Mouse (Mus musculus): Measurements from ENCODE around the gene Siah1b. TPM values are rescaled to one million over a fixed set of nuclear protein-coding genes. Genes with fewer than 3 reads are reported as not detected.

Gene Siah1b
- polyA plus RNA-seq, 1 experiment = 5.6 TPM

- Histone ChIP-seq H3K4me3 (ENCODE audit: extremely low read depth, insufficient read depth, insufficient read length) (no peak overlapping the region), H3K27ac (ENCODE audit: insufficient read depth, low read length) (no peak overlapping the region), H3K36me3 (ENCODE audit: control insufficient read depth, insufficient read depth, low read length) (no peaks in the 10 kb centered on the region), H3K4me1 (ENCODE audit: control insufficient read depth, insufficient read depth, insufficient read length) (no peaks in the 10 kb centered on the region), H3K27me3 (ENCODE audit: control insufficient read depth, insufficient read depth, low read length) (no peaks in the 10 kb centered on the region)
- no peak for DNase-seq (ENCODE audit: low read depth in 1 of 2, low spot score in 2 of 2)
- TF ChIP-seq POLR2A (IDR thresholded peaks at IDR 0.05; ENCODE audit: low read depth, low read length) (no peak), CTCF (IDR thresholded peaks at IDR 0.05; ENCODE audit: extremely low read depth, insufficient read depth, insufficient read length, insufficient replicate concordance) (no peak)
- 85% methylated on average over 2 of the region's 2 CpGs for WGBS
These were observed 19.5 kb upstream of the Siah1b start for GRCm38 (mm10) chrX:164095838-164096237.

- H3K27ac ChIP-seq (ENCODE audit: insufficient read depth, low read length) = no peak overlapping the region
- TF ChIP-seq POLR2A (IDR thresholded peaks at IDR 0.05; ENCODE audit: low read depth, low read length) (no peak), CTCF (IDR thresholded peaks at IDR 0.05; ENCODE audit: extremely low read depth, insufficient read depth, insufficient read length, insufficient replicate concordance) (no peak)
- H3K4me3 ChIP-seq (ENCODE audit: extremely low read depth, insufficient read depth, insufficient read length) = no peak overlapping the region
- DNase-seq (ENCODE audit: low read depth in 1 of 2, low spot score in 2 of 2) = no peak
- WGBS = 77% methylated on average over 5 of the region's 5 CpGs
- H3K36me3 ChIP-seq (ENCODE audit: control insufficient read depth, insufficient read depth, low read length) = no peaks in the 10 kb centered on the region
- no peaks in the 10 kb centered on the region for H3K27me3 ChIP-seq (ENCODE audit: control insufficient read depth, insufficient read depth, low read length)
- no peaks in the 10 kb centered on the region for H3K4me1 ChIP-seq (ENCODE audit: control insufficient read depth, insufficient read depth, insufficient read length)
These were observed 17.1 kb upstream of the Siah1b start for GRCm38 (mm10) chrX:164093435-164093834.

DNA sequence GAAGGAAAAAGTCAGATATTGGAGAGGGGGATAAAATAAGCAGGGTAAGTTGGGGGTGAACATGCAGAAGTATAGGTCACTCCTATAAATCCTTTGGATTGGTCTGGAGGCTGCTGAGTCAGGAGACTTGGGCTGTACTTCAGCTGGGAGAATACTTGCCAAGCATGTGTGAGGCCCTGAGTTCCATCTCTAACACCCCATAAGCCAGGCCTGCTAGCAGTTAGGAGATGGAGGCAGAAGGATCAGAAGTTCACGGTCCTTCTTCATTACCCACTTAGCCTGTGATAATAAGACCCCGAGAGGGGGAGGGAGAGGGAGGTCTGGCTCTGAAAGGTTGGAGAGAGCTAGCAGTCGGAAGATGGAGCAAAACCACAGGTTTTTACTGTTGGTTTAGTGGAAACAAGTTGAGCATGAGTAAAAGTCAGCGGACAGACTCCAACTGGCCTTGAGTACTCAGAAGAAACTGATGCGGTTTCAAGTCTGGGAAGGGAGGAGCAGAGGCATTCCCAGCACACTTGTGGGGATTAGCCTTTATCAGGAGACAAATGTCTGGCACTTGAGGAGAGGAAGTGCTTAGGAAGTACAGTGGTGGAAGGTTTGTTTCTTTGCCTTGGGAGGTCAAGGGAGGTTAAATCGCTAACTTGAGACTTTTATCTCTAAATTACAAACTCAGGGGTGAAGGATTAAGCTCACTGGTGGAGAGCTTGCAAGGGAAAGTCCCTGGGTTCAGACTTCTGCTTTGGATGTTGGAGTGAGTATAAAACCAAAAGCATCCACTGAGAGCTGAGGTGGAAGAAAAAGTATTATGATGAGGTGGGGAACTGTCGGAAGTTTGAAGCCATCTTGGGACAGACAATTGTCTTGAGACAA, 16.2 kb upstream of the Siah1b start:
- DNase-seq (ENCODE audit: low read depth in 1 of 2, low spot score in 2 of 2) = no peak
- Histone ChIP-seq H3K4me1 (ENCODE audit: control insufficient read depth, insufficient read depth, insufficient read length) (no peaks in the 10 kb centered on the region), H3K4me3 (ENCODE audit: extremely low read depth, insufficient read depth, insufficient read length) (no peak overlapping the region), H3K27ac (ENCODE audit: insufficient read depth, low read length) (no peak overlapping the region), H3K36me3 (ENCODE audit: control insufficient read depth, insufficient read depth, low read length) (no peaks in the 10 kb centered on the region), H3K27me3 (ENCODE audit: control insufficient read depth, insufficient read depth, low read length) (no peaks in the 10 kb centered on the region)
- TF ChIP-seq POLR2A (IDR thresholded peaks at IDR 0.05; ENCODE audit: low read depth, low read length) (no peak), CTCF (IDR thresholded peaks at IDR 0.05; ENCODE audit: extremely low read depth, insufficient read depth, insufficient read length, insufficient replicate concordance) (no peak)
- WGBS = 64% methylated on average over 7 of the region's 7 CpGs

- no peak for DNase-seq (ENCODE audit: low read depth in 1 of 2, low spot score in 2 of 2)
- no peak overlapping the region for H3K4me3 ChIP-seq (ENCODE audit: extremely low read depth, insufficient read depth, insufficient read length)
- H3K36me3 ChIP-seq (ENCODE audit: control insufficient read depth, insufficient read depth, low read length) = no peaks in the 10 kb centered on the region
- H3K27ac ChIP-seq (ENCODE audit: insufficient read depth, low read length) = no peak overlapping the region
- TF ChIP-seq CTCF (IDR thresholded peaks at IDR 0.05; ENCODE audit: extremely low read depth, insufficient read depth, insufficient read length, insufficient replicate concordance) (no peak), POLR2A (IDR thresholded peaks at IDR 0.05; ENCODE audit: low read depth, low read length) (no peak)
- H3K27me3 ChIP-seq (ENCODE audit: control insufficient read depth, insufficient read depth, low read length) = no peaks in the 10 kb centered on the region
- H3K4me1 ChIP-seq (ENCODE audit: control insufficient read depth, insufficient read depth, insufficient read length) = no peaks in the 10 kb centered on the region
- 92% methylated on average over 11 of the region's 11 CpGs for WGBS
These were observed 13.6 kb upstream of the Siah1b start for GRCm38 (mm10) chrX:164089916-164090315.

- Histone ChIP-seq H3K27me3 (ENCODE audit: control insufficient read depth, insufficient read depth, low read length) (no peaks in the 10 kb centered on the region), H3K4me1 (ENCODE audit: control insufficient read depth, insufficient read depth, insufficient read length) (no peaks in the 10 kb centered on the region), H3K27ac (ENCODE audit: insufficient read depth, low read length) (no peak within 1 kb of the TSS), H3K36me3 (ENCODE audit: control insufficient read depth, insufficient read depth, low read length) (no peaks in the 10 kb centered on the region), H3K4me3 (ENCODE audit: extremely low read depth, insufficient read depth, insufficient read length) (no peak within 1 kb of the TSS)
- WGBS = 87% methylated on average over 4 of the region's 4 CpGs
- no peak for DNase-seq (ENCODE audit: low read depth in 1 of 2, low spot score in 2 of 2)
- TF ChIP-seq POLR2A (IDR thresholded peaks at IDR 0.05; ENCODE audit: low read depth, low read length) (no peak), CTCF (IDR thresholded peaks at IDR 0.05; ENCODE audit: extremely low read depth, insufficient read depth, insufficient read length, insufficient replicate concordance) (no peak)
These were observed 12.3 kb upstream of the Siah1b start, which contains the start of gene Cltrn for GRCm38 (mm10) chrX:164088582-164088981. Gene Cltrn (plus strand): TSS chrX:164088830.

- WGBS = 84% methylated on average over 9 of the region's 9 CpGs
- TF ChIP-seq POLR2A (IDR thresholded peaks at IDR 0.05; ENCODE audit: low read depth, low read length) = no peak
- TF ChIP-seq CTCF (IDR thresholded peaks at IDR 0.05; ENCODE audit: extremely low read depth, insufficient read depth, insufficient read length, insufficient replicate concordance) = no peak
- DNase-seq (ENCODE audit: low read depth in 1 of 2, low spot score in 2 of 2) = no peak
These were observed 5.7 kb upstream of the Siah1b start for GRCm38 (mm10) chrX:164082030-164082429.

DNA sequence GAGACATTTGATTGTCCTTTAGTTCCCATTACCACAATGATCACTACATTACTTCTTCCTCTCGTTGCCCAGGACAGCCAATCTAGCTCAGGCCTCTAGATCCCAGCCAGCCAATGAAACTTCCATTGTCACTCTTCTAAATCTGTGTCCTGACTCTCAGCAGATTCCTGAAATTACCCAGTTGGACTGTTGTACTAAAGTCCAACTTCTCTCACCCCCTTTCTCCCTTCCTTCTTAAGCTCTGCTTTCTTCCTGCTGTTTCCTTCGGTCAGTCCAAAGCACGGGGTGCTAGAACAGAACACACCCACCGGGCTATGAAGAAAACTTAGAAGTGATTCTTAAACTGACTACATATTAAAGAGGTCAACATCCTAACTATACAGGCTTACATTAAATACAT, 7.3 kb downstream of the Siah1b start:
- Histone ChIP-seq H3K4me1 (ENCODE audit: control insufficient read depth, insufficient read depth, insufficient read length) (no peaks in the 10 kb centered on the region), H3K27me3 (ENCODE audit: control insufficient read depth, insufficient read depth, low read length) (no peaks in the 10 kb centered on the region), H3K36me3 (ENCODE audit: control insufficient read depth, insufficient read depth, low read length) (no peaks in the 10 kb centered on the region; the same call in none of the 2 replicates), H3K27ac (ENCODE audit: insufficient read depth, low read length) (no peak overlapping the region), H3K4me3 (ENCODE audit: extremely low read depth, insufficient read depth, insufficient read length) (no peak overlapping the region)
- 84% methylated on average over 4 of the region's 4 CpGs for WGBS
- no peak for TF ChIP-seq CTCF (IDR thresholded peaks at IDR 0.05; ENCODE audit: extremely low read depth, insufficient read depth, insufficient read length, insufficient replicate concordance)
- no peak for TF ChIP-seq POLR2A (IDR thresholded peaks at IDR 0.05; ENCODE audit: low read depth, low read length)
- no peak for DNase-seq (ENCODE audit: low read depth in 1 of 2, low spot score in 2 of 2)

More at GRCm38 (mm10) chrX:164082030-164082429, 5.7 kb upstream of the Siah1b start:
- H3K4me1 ChIP-seq (ENCODE audit: control insufficient read depth, insufficient read depth, insufficient read length) = no peaks in the 10 kb centered on the region
- H3K27ac ChIP-seq (ENCODE audit: insufficient read depth, low read length) = no peak overlapping the region
- H3K4me3 ChIP-seq (ENCODE audit: extremely low read depth, insufficient read depth, insufficient read length) = no peak overlapping the region
- no peaks in the 10 kb centered on the region for H3K36me3 ChIP-seq (ENCODE audit: control insufficient read depth, insufficient read depth, low read length)
- H3K27me3 ChIP-seq (ENCODE audit: control insufficient read depth, insufficient read depth, low read length) = no peaks in the 10 kb centered on the region
